Mouse (Mus musculus): Measurements from ENCODE around the gene Efcab5.

- TF ChIP-seq CTCF (IDR thresholded peaks at IDR 0.05; ENCODE audit: low read depth) (no peak), EP300 (optimal IDR thresholded peaks at IDR 0.05) (no peak)
These were observed 6.7 kb downstream of the Efcab5 start for GRCm38 (mm10) chr11:77182041-77182440.

Data from stomach, postnatal 0 days (tissue).